Mouse (Mus musculus): Measurements from ENCODE around the gene Apol9a. TPM values are rescaled to one million over a fixed set of nuclear protein-coding genes. Genes with fewer than 3 reads are reported as not detected.

The Apol9a gene
- total RNA-seq, 2 experiments from 2014 or later: not detected

GRCm38 (mm10) chr15:77354496-77354847 lies 56.5 kb downstream of the Apol9a start:
- no peak overlapping the region for H3K27ac ChIP-seq
- TF ChIP-seq CTCF (IDR thresholded peaks at IDR 0.05): no peak
- intact Hi-C loops (cut with DNase I): no loop called here
- DNase-seq: no peak
- no peak overlapping the region for H3K4me3 ChIP-seq

Other genes with a start within 250 kb of the Apol9a start
- 10 to 100 TPM; 48.2 to 78.6 TPM for gene Rbfox2, start 104.1 kb downstream of the Apol9a start, total RNA-seq (2021)
- 1 to 10 TPM in 1 of 2 experiments, under 1 TPM in 1; 0.31 to 1.2 TPM for gene Apol7a, start 12.0 kb downstream of the Apol9a start, total RNA-seq (2021)
- gene Apol7b, start 36.4 kb upstream of the Apol9a start, total RNA-seq (2021): under 1 TPM; 0.20 to 0.99 TPM
- gene Apol10a, start 65.9 kb upstream of the Apol9a start, total RNA-seq (2021): not detected
- gene Apol11a, start 97.1 kb upstream of the Apol9a start, total RNA-seq (2021): not detected
- gene Apol7c, start 122.2 kb upstream of the Apol9a start, total RNA-seq (2021): not detected
- gene 1700025B11Rik, start 150.8 kb upstream of the Apol9a start, total RNA-seq (2021): not detected
- gene Apol10b, start 185.0 kb upstream of the Apol9a start, total RNA-seq (2021): under 1 TPM; 0.36 TPM
- gene Gm36245, start 188.1 kb upstream of the Apol9a start, total RNA-seq (2021): not detected
- gene Apol11b, start 232.2 kb upstream of the Apol9a start, total RNA-seq (2021): under 1 TPM in 1 of 2 experiments, not detected in 1; 0.11 TPM

All from gastrocnemius, adult 2 months (tissue).